Mouse (Mus musculus): ENCODE results near the gene Tmem101. TPM values are rescaled to one million over a fixed set of nuclear protein-coding genes. Genes with fewer than 3 reads are reported as not detected.

The Tmem101 gene
- polyA plus RNA-seq, 1 experiment from 2014 or later = 36.5 TPM

DNA sequence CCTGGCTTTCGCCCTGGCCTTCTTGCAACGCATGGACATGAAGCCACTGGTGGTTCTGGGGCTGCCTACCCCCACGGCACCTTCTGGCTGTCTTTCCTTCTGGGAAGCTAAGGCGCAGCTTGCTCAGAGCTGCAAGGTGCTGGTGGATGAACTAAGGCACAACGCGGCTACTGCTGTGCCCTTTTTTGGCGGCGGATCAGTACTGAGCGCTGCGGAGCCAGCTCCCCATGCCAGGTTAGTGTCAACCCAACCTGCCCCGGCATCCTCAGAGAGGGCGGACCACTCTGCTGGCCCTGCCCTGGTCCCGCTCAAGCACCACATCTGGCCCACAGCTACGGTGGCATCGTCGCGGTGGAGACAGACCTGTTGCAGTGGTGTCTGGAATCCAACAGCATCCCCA, 9.7 kb downstream of the Tmem101 start:
- H3K4me3 ChIP-seq = no peak overlapping the region
- no peaks in the 10 kb centered on the region for H3K9me3 ChIP-seq
- H3K27ac ChIP-seq = no peak overlapping the region
- peaks cover 13% of the 10 kb centered on the region for H3K4me1 ChIP-seq
- H3K4me2 ChIP-seq = no peak overlapping the region
- peaks cover 79% of the 10 kb centered on the region for H3K27me3 ChIP-seq
- H3K9ac ChIP-seq = no peak overlapping the region
- 11% methylated on average over 17 of the region's 17 CpGs for WGBS
- ATAC-seq (ENCODE audit: borderline replicate concordance, extremely low read depth, low FRiP score, low TSS enrichment) = no peak
- no peaks in the 10 kb centered on the region for H3K36me3 ChIP-seq

DNA sequence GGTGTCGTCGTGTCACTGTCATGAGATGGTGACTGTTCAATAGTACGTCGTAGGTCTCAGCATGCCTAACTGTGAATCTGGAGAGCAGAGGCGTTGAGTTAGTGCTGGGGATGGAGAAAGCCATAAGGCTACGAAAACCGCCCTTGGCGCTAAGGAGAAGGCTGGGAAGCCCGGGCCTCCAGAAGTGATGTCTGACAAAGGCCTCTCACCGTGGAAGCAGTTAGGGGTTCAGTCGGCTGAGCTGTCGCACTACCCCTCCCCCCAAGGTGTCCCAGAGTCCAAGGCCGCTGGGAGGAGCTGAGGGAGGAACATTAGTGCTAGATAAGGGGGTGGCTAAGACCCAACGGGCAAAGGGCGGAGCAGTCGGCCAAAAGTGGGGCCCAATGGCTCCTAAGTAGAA, 10.2 kb downstream of the Tmem101 start:
- Histone ChIP-seq H3K27ac (no peak overlapping the region), H3K36me3 (no peaks in the 10 kb centered on the region), H3K27me3 (peaks cover 79% of the 10 kb centered on the region), H3K4me3 (no peak overlapping the region), H3K4me1 (peaks cover 13% of the 10 kb centered on the region), H3K4me2 (peak overlapping the region; percentile 56; the same call in 1 of the 2 replicates), H3K9me3 (no peaks in the 10 kb centered on the region), H3K9ac (no peak overlapping the region)
- 4% methylated on average over 16 of the region's 16 CpGs for WGBS
- no peak for ATAC-seq (ENCODE audit: borderline replicate concordance, extremely low read depth, low FRiP score, low TSS enrichment)

DNA sequence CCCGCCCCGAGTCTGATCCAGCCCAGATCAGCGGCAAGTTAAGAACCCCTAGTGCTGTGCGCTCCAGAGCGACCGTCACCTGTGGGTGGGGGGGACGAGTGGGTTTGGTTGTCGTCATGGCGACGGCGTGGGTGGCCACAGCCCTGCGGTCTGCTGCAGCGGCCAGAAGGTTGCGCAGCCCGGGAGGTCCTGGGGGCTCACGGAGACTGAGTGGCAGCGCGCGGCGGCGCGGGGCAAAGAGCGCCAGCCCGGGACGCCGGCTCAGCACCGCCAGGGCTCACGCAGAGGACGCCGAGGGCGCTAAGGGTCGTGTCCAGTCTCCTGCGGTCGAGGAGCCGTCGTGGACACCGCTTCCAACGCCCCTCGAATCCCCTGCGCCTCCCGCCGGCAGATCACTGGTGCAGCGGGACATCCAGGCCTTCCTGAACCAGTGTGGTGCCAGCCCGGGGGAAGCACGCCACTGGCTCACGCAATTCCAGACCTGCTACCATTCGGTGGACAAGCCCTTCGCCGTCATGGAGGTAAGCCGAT, 10.7 kb downstream of the Tmem101 start, which contains the start of gene Nags:
TSS of gene Nags (plus strand) at position 43 of the 531 bp plus-strand sequence.
- no peak within 1 kb of the TSS for H3K9ac ChIP-seq
- ATAC-seq (ENCODE audit: borderline replicate concordance, extremely low read depth, low FRiP score, low TSS enrichment) = peak; percentile 28; the same call in 1 of the 2 replicates
- under 1% methylated on average over 50 of the region's 50 CpGs for WGBS

DNA sequence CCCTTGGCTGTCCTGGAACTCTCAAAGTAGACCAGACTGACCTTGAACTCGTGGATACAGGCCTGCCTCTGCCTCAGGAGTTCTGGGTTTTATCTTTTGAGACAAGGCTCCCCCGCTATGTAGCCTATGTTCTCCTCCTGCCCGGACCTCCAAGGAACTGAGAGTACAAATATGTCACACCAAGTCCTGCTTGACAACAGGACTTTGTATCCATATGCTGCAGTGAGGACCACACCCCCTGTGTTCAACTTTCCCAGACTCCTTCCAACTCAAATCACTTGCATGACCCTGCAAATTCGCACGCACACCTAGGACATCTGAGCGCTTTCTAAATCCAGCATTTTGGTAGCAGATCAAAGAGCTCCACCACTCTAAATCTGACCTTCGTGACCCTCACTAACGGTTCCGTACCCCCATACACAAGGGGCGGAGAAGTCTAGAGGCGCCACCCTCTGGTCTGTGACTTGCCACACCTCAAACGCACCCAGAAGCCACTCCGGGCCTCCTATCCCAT, 11.2 kb downstream of the Tmem101 start:
- Histone ChIP-seq H3K4me1 (peaks cover 13% of the 10 kb centered on the region), H3K27ac (no peak overlapping the region), H3K36me3 (no peaks in the 10 kb centered on the region), H3K4me3 (peak overlapping the region; percentile 30), H3K9me3 (no peaks in the 10 kb centered on the region), H3K4me2 (peak overlapping the region; percentile 56), H3K27me3 (peaks cover 79% of the 10 kb centered on the region), H3K9ac (no peak overlapping the region)
- WGBS = 20% methylated on average over 13 of the region's 13 CpGs
- no peak for ATAC-seq (ENCODE audit: borderline replicate concordance, extremely low read depth, low FRiP score, low TSS enrichment)

More for the DNA sequence above, 10.7 kb downstream of the Tmem101 start, which contains the start of gene Nags:
- H3K27ac ChIP-seq = no peak within 1 kb of the TSS
- H3K36me3 ChIP-seq = no peaks in the 10 kb centered on the region
- H3K9me3 ChIP-seq = no peaks in the 10 kb centered on the region
- H3K4me2 ChIP-seq = peak within 1 kb of the TSS; percentile 56
- peak within 1 kb of the TSS; percentile 30 for H3K4me3 ChIP-seq
- peaks cover 13% of the 10 kb centered on the region for H3K4me1 ChIP-seq
- H3K27me3 ChIP-seq = peaks cover 79% of the 10 kb centered on the region

- H3K4me1 ChIP-seq = peaks cover 13% of the 10 kb centered on the region
- H3K27ac ChIP-seq = no peak overlapping the region
- H3K36me3 ChIP-seq = no peaks in the 10 kb centered on the region
- 52% methylated on average over 7 of the region's 7 CpGs for WGBS
- no peak overlapping the region for H3K4me2 ChIP-seq
- H3K9ac ChIP-seq = no peak overlapping the region
- H3K9me3 ChIP-seq = no peaks in the 10 kb centered on the region
- ATAC-seq (ENCODE audit: borderline replicate concordance, extremely low read depth, low FRiP score, low TSS enrichment) = no peak
- H3K27me3 ChIP-seq = peaks cover 54% of the 10 kb centered on the region
- no peak overlapping the region for H3K4me3 ChIP-seq
Observed at GRCm38 (mm10) chr11:102142355-102142754, 13.8 kb downstream of the Tmem101 start.

DNA sequence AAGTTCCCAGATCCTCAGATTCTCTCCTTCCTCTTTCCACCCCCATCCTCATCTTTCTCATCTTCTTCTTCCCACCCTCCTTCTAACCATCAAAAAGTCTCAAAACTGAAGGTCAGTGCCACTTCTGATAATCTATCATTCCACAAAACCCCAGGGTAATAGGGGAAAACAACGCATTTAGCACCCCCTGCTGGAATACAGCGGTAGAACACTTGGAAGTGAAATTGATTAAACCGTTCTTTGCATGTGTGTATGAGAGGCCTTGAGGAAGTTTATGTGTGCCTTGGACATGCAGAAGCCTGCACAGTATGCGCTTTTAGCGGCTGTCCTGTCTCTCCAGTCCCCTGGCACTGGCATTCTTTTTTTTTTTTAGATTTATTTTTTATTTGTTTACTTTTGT, 15.7 kb downstream of the Tmem101 start:
- no peak for ATAC-seq (ENCODE audit: borderline replicate concordance, extremely low read depth, low FRiP score, low TSS enrichment)
- peaks cover 4% of the 10 kb centered on the region for H3K4me1 ChIP-seq
- no peaks in the 10 kb centered on the region for H3K9me3 ChIP-seq
- 4% methylated on average over 5 of the region's 5 CpGs for WGBS
- H3K27ac ChIP-seq = no peak overlapping the region
- H3K36me3 ChIP-seq = no peaks in the 10 kb centered on the region
- H3K4me3 ChIP-seq = no peak overlapping the region
- peaks cover 35% of the 10 kb centered on the region for H3K27me3 ChIP-seq
- no peak overlapping the region for H3K4me2 ChIP-seq
- no peak overlapping the region for H3K9ac ChIP-seq

DNA sequence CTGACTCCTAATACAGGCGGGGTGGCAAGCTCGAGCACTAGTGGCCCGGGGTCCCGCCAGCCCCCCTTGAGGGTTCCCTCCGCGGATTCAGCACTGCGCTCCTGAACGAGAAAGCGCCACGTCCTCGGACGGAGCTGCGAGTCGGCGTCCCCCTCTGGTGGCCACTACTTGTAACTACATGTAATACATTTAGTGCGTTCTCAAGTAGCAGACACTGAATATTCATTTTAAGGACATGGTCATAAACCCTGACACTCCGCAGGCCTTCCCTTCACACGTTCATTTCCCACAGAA, 17.8 kb downstream of the Tmem101 start:
- WGBS = under 1% methylated on average over 18 of the region's 18 CpGs
- Histone ChIP-seq H3K27me3 (peaks cover 17% of the 10 kb centered on the region), H3K4me2 (peak overlapping the region; percentile 55), H3K9ac (no peak overlapping the region), H3K36me3 (no peaks in the 10 kb centered on the region), H3K4me1 (no peaks in the 10 kb centered on the region), H3K4me3 (peak overlapping the region; percentile 22), H3K27ac (no peak overlapping the region), H3K9me3 (no peaks in the 10 kb centered on the region)
- no peak for ATAC-seq (ENCODE audit: borderline replicate concordance, extremely low read depth, low FRiP score, low TSS enrichment)

DNA sequence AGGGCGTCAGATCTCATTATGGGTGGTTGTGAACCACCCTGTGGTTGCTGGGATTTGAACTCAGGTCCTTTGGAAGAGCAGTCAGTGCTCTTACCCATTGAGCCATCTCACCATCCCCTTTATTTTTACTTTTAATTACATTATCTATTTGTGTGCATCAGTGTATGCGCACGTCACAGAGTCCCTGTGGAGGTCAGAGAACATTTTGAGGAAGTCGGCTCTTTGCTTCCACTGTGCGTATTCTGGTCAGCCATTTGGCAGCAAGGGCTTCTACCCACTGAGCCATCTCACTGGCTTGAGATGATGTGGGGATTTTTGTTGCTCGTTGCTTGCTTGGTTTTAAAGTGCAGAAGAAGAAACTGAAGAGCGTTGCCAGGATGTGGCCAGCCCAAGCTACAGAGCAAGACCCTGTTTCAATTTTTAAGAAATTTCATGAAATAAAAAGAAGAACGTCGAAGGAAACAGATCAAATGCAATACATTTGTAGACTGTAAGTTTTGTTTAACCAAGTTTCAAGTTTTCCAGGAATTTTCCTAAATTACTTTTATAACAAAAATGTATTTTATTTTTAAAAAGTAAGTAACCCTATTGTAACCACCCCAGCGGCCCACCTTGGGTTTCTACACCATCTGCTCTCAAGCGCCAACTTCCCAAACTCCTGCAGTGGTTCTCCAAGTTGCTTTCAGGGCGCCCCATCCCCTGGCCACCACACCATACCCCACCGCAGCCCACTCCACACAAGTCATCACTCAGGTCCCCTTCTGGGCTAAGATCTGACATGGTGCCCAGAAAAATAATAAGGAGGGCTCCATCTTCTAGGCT, 18.4 kb downstream of the Tmem101 start:
- H3K4me2 ChIP-seq = peak overlapping the region; percentile 55
- no peak overlapping the region for H3K9ac ChIP-seq
- H3K27ac ChIP-seq = no peak overlapping the region
- peaks cover 11% of the 10 kb centered on the region for H3K27me3 ChIP-seq
- ATAC-seq (ENCODE audit: borderline replicate concordance, extremely low read depth, low FRiP score, low TSS enrichment) = no peak
- WGBS = 39% methylated on average over 13 of the region's 13 CpGs
- no peaks in the 10 kb centered on the region for H3K36me3 ChIP-seq
- no peaks in the 10 kb centered on the region for H3K9me3 ChIP-seq
- no peaks in the 10 kb centered on the region for H3K4me1 ChIP-seq
- H3K4me3 ChIP-seq = peak overlapping the region; percentile 22

GRCm38 (mm10) chr11:102134516-102134915, 21.7 kb downstream of the Tmem101 start:
- ATAC-seq (ENCODE audit: borderline replicate concordance, extremely low read depth, low FRiP score, low TSS enrichment) = no peak
- Histone ChIP-seq H3K36me3 (no peaks in the 10 kb centered on the region), H3K27ac (no peak overlapping the region), H3K27me3 (peaks cover 3% of the 10 kb centered on the region; the same call in 1 of the 2 replicates), H3K4me2 (no peak overlapping the region), H3K4me3 (no peak overlapping the region), H3K9me3 (no peaks in the 10 kb centered on the region), H3K9ac (no peak overlapping the region), H3K4me1 (no peaks in the 10 kb centered on the region)
- 28% methylated on average over 4 of the region's 4 CpGs for WGBS

DNA sequence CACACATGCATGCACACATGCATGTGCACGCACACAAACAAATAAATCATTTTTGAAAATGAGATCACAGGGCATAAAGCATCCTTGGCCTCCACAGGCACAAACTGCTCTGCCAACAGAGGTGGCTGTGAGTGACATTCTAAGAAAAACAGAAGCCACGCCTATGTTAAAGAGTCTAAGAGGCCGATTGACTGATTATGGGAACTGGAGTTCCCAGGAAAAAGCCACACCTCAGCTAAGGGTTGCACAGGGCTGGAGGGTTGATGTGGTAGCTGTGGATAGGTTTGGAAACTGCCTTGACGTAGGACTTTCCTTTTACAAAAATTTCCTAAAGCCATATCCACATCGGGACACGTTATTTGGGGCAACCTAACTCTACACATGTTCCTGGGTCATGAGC, 38.8 kb downstream of the Tmem101 start:
- no peaks in the 10 kb centered on the region for H3K36me3 ChIP-seq
- WGBS = 63% methylated on average over 6 of the region's 6 CpGs
- no peak overlapping the region for H3K4me3 ChIP-seq
- no peak overlapping the region for H3K4me2 ChIP-seq
- H3K4me1 ChIP-seq = no peaks in the 10 kb centered on the region
- H3K27me3 ChIP-seq = no peaks in the 10 kb centered on the region; the same call in 1 of the 2 replicates
- no peak overlapping the region for H3K27ac ChIP-seq
- no peaks in the 10 kb centered on the region for H3K9me3 ChIP-seq
- no peak overlapping the region for H3K9ac ChIP-seq
- no peak for ATAC-seq (ENCODE audit: borderline replicate concordance, extremely low read depth, low FRiP score, low TSS enrichment)

- Histone ChIP-seq H3K4me3 (no peak overlapping the region), H3K9me3 (no peaks in the 10 kb centered on the region), H3K9ac (no peak overlapping the region), H3K36me3 (no peaks in the 10 kb centered on the region), H3K4me1 (no peaks in the 10 kb centered on the region), H3K27me3 (no peaks in the 10 kb centered on the region; the same call in 1 of the 2 replicates), H3K4me2 (no peak overlapping the region), H3K27ac (no peak overlapping the region)
- 37% methylated on average over 8 of the region's 8 CpGs for WGBS
- ATAC-seq (ENCODE audit: borderline replicate concordance, extremely low read depth, low FRiP score, low TSS enrichment) = no peak
Observed at GRCm38 (mm10) chr11:102116241-102116640, 40.0 kb downstream of the Tmem101 start.

GRCm38 (mm10) chr11:102111576-102111975, 44.6 kb downstream of the Tmem101 start:
- Histone ChIP-seq H3K4me1 (no peaks in the 10 kb centered on the region), H3K9ac (no peak overlapping the region), H3K4me2 (no peak overlapping the region), H3K9me3 (no peaks in the 10 kb centered on the region), H3K4me3 (no peak overlapping the region), H3K36me3 (no peaks in the 10 kb centered on the region), H3K27ac (no peak overlapping the region), H3K27me3 (peaks cover 28% of the 10 kb centered on the region)
- no peak for ATAC-seq (ENCODE audit: borderline replicate concordance, extremely low read depth, low FRiP score, low TSS enrichment)
- WGBS = 67% methylated on average over 5 of the region's 5 CpGs
